Mouse (Mus musculus) ES-Bruce4 (cell line): Measurements from ENCODE around the gene Eef1g. TPM values are rescaled to one million over a fixed set of nuclear protein-coding genes. Genes with fewer than 3 reads are reported as not detected.
A peak's percentile ranks its signal among the peaks of the same experiment; 100 is the strongest.
"Not testable (repeated sequence)": the region's sequence is repeated elsewhere in the genome, so short reads cannot be mapped to it uniquely, and the experiment has no call there.

Source experiments
- H3K27ac ChIP-seq: 2 replicates; pipeline ENCODE4 v1.5.1; 2012; ENCODE audit warnings: low read length, inconsistent platforms; ENCODE audit not compliant: insufficient read depth
- H3K27me3 ChIP-seq: 2 replicates; pipeline ENCODE4 v1.6.1; 2012; ENCODE audit warnings: mild to moderate bottlenecking, low read length, inconsistent platforms; ENCODE audit not compliant: control insufficient read depth, poor library complexity, insufficient read depth, severe bottlenecking
- H3K36me3 ChIP-seq: 2 replicates; pipeline ENCODE4 v1.6.1; 2012; ENCODE audit warnings: inconsistent platforms, mild to moderate bottlenecking, low read length, moderate library complexity; ENCODE audit not compliant: control insufficient read depth, poor library complexity, insufficient read depth, severe bottlenecking
- H3K4me1 ChIP-seq: one replicate; pipeline ENCODE4 v1.8.1; 2011; ENCODE audit warnings: low read length; ENCODE audit not compliant: control insufficient read depth, insufficient read depth
- H3K4me3 ChIP-seq: 2 replicates; pipeline ENCODE4 v1.5.1; 2011; ENCODE audit warnings: low read depth, mild to moderate bottlenecking, low read length
- H3K9ac ChIP-seq: 2 replicates; pipeline ENCODE4 v1.6.1; 2012; ENCODE audit warnings: low read depth, mild to moderate bottlenecking, inconsistent platforms; ENCODE audit not compliant: poor library complexity, severe bottlenecking
- H3K9me3 ChIP-seq: replicated peaks from 2 replicates; pipeline ENCODE4 v1.6.1; 2012; ENCODE audit warnings: mild to moderate bottlenecking, low read length, inconsistent platforms; ENCODE audit not compliant: control insufficient read depth, poor library complexity, insufficient read depth, severe bottlenecking
- CTCF ChIP-seq: IDR thresholded peaks from one replicate; pipeline ENCODE4 v1.8.1; 2011; ENCODE audit warnings: low read depth, low read length
- EP300 ChIP-seq: IDR thresholded peaks from 2 replicates; pipeline ENCODE4 v1.6.1; 2011; ENCODE audit warnings: low read depth, low read length; ENCODE audit not compliant: insufficient read depth
- POLR2A ChIP-seq: IDR thresholded peaks from one replicate; pipeline ENCODE4 v1.8.1; 2011; ENCODE audit warnings: low read length; ENCODE audit not compliant: insufficient read depth
- polyA plus RNA-seq: library from polyadenylated mRNA; stranded (reverse); fragments of >200 nt; gene quantifications from 2 replicates; pipeline ENCODE4 v1.2.4, GENCODE M21; 2011; ENCODE audit warnings: low read depth; ENCODE audit not compliant: missing spikeins, insufficient read depth, insufficient read length

Eef1g gene
- polyA plus RNA-seq, 1 experiment = 1,175 TPM

- no peak for TF ChIP-seq EP300
- no peak for TF ChIP-seq POLR2A
- no peak for TF ChIP-seq CTCF
- H3K4me1 ChIP-seq = peaks cover 8% of the 10 kb centered on the region
- no peak overlapping the region for H3K9ac ChIP-seq
- H3K27me3 ChIP-seq = no peaks in the 10 kb centered on the region
- H3K36me3 ChIP-seq = no peaks in the 10 kb centered on the region
- no peak overlapping the region for H3K4me3 ChIP-seq
- no peak overlapping the region for H3K27ac ChIP-seq
- no peaks in the 10 kb centered on the region for H3K9me3 ChIP-seq
These were observed 26.7 kb downstream of the Eef1g start for GRCm38 (mm10) chr19:8993625-8993912.

GRCm38 (mm10) chr19:8994813-8995607 is 28.2 kb downstream of the Eef1g start:
- H3K36me3 ChIP-seq = no peaks in the 10 kb centered on the region
- peaks cover 8% of the 10 kb centered on the region for H3K4me1 ChIP-seq
- no peaks in the 10 kb centered on the region for H3K9me3 ChIP-seq
- TF ChIP-seq EP300 = no peak
- TF ChIP-seq CTCF = no peak
- no peak for TF ChIP-seq POLR2A
- H3K4me3 ChIP-seq = no peak overlapping the region
- H3K27me3 ChIP-seq = no peaks in the 10 kb centered on the region
- H3K9ac ChIP-seq = no peak overlapping the region
- no peak overlapping the region for H3K27ac ChIP-seq

- H3K9ac ChIP-seq = no peak overlapping the region
- no peak overlapping the region for H3K4me3 ChIP-seq
- no peak overlapping the region for H3K27ac ChIP-seq
- no peaks in the 10 kb centered on the region for H3K27me3 ChIP-seq
- TF ChIP-seq POLR2A (no peak), CTCF (peak; percentile 4), EP300 (no peak)
- H3K9me3 ChIP-seq = no peaks in the 10 kb centered on the region
- peaks cover 8% of the 10 kb centered on the region for H3K4me1 ChIP-seq
- H3K36me3 ChIP-seq = peaks cover 9% of the 10 kb centered on the region
These were observed 29.8 kb downstream of the Eef1g start for GRCm38 (mm10) chr19:8996601-8997000.

GRCm38 (mm10) chr19:8997546-8997945 is 30.7 kb downstream of the Eef1g start:
- peak overlapping the region; percentile 64 for H3K27ac ChIP-seq
- no peak overlapping the region for H3K4me3 ChIP-seq
- no peaks in the 10 kb centered on the region for H3K27me3 ChIP-seq
- no peak overlapping the region for H3K9ac ChIP-seq
- TF ChIP-seq EP300 (no peak), POLR2A (no peak), CTCF (no peak)
- no peaks in the 10 kb centered on the region for H3K9me3 ChIP-seq
- peaks cover 2% of the 10 kb centered on the region for H3K4me1 ChIP-seq
- peaks cover 15% of the 10 kb centered on the region for H3K36me3 ChIP-seq

- Histone ChIP-seq H3K9me3 (peaks cover 2% of the 10 kb centered on the region; the same call in 1 of the 2 replicates), H3K4me3 (no peak overlapping the region), H3K27me3 (no peaks in the 10 kb centered on the region), H3K4me1 (no peaks in the 10 kb centered on the region), H3K27ac (peak overlapping the region; percentile 64), H3K36me3 (peaks cover 23% of the 10 kb centered on the region), H3K9ac (no peak overlapping the region)
- TF ChIP-seq CTCF (no peak), EP300 (no peak), POLR2A (no peak)
These were observed 31.7 kb downstream of the Eef1g start for GRCm38 (mm10) chr19:8998546-8998945.

- Histone ChIP-seq H3K9me3 (peaks cover 3% of the 10 kb centered on the region; the same call in 1 of the 2 replicates), H3K27ac (no peak overlapping the region), H3K9ac (no peak overlapping the region), H3K4me3 (no peak overlapping the region), H3K36me3 (peaks cover 27% of the 10 kb centered on the region), H3K27me3 (no peaks in the 10 kb centered on the region), H3K4me1 (no peaks in the 10 kb centered on the region)
- TF ChIP-seq EP300 (no peak), POLR2A (no peak), CTCF (no peak)
These were observed 32.4 kb downstream of the Eef1g start for GRCm38 (mm10) chr19:8999223-8999622.

DNA sequence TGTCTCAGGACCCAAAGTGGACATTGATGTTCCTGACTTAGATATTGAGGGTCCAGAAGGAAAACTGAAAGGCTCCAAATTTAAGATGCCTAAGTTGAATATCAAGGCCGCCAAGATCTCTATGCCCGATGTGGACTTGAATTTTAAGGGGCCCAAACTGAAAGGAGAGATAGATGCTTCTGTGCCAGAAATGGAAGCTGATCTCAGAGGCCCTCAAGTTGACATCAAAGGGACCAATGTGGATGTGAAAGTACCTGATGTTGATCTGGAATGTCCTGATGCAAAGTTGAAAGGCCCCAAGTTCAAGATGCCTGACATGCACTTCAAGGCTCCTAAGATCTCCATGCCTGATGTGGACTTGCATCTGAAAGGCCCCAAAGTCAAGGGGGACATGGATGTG is 40.1 kb downstream of the Eef1g start:
- not testable (repeated sequence) for H3K4me3 ChIP-seq, H3K27ac ChIP-seq, H3K27me3 ChIP-seq, H3K9me3 ChIP-seq, H3K9ac ChIP-seq, H3K4me1 ChIP-seq
- H3K36me3 ChIP-seq = peaks cover 19% of the 10 kb centered on the region
